Mouse (Mus musculus): ENCODE measurements around the gene Arid3b. TPM values are rescaled to one million over a fixed set of nuclear protein-coding genes. Genes with fewer than 3 reads are reported as not detected.

Arid3b gene
- polyA plus RNA-seq, 2 experiments = 7.8 to 8.5 TPM

DNA sequence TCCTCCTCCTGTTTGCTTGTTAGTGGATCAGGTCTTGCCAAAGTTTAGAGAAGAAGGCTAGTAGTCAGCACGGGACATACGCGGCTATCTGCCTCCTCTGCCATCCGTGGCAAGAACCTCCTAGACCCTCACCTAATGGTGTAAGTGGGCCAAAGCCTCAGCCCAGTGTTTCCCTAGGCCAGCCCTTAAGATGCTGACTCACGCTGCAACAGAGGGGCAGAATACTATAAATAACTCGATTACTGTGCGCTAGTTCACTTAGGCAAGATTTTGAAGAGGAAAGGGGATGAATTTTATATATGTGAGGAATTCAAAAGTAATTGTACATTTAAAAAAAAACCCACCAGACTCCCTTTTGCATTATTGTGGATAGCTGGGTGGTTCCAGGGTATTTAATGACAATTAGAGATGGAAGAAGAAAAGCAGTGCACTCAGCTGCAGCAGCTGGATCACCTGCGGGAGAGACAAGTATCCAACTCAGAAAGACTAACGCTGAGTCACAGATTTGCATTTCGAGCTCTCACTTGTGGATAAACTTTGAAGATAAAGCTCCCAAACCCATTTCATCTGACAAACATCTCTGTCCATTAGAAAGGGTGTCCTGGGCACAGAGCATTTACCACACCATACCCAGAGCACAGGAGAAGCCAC is 31.4 kb downstream of the Arid3b start:
- Histone ChIP-seq H3K27ac (peak overlapping the region; percentile 25), H3K9me3 (ENCODE audit: control insufficient read depth, low read length) (no peaks in the 10 kb centered on the region), H3K4me2 (ENCODE audit: low read depth) (no peak overlapping the region), H3K27me3 (ENCODE audit: control insufficient read depth, insufficient read depth, low read length) (no peaks in the 10 kb centered on the region), H3K4me3 (ENCODE audit: insufficient read depth in 1 of 2, low read depth in 2 of 2, low read length in 2 of 2) (no peak overlapping the region), H3K4me1 (replicated peaks; ENCODE audit: control insufficient read depth in 2 of 2, insufficient read depth in 2 of 2, low read length in 1 of 2) (peaks cover 31 to 51% of the 10 kb centered on the region in 2 experiments), H3K36me3 (replicated peaks; ENCODE audit: control insufficient read depth, insufficient read depth, low read depth) (no peaks in the 10 kb centered on the region; the same call in 1 of the 2 replicates), H3K9ac (replicated peaks) (no peak overlapping the region)
- WGBS (ENCODE audit: insufficient replicate concordance) = 28% methylated on average over 10 of the region's 10 CpGs
- DNase-seq (ENCODE audit: low read depth in 3 of 3, low spot score in 3 of 3) (no peak), ATAC-seq (ENCODE audit: insufficient read depth) (no peak)
- TF ChIP-seq EP300 (IDR thresholded peaks at IDR 0.05; ENCODE audit: low read depth) = no peak
- no peak for TF ChIP-seq CTCF (IDR thresholded peaks at IDR 0.05; ENCODE audit: low read depth)

DNA sequence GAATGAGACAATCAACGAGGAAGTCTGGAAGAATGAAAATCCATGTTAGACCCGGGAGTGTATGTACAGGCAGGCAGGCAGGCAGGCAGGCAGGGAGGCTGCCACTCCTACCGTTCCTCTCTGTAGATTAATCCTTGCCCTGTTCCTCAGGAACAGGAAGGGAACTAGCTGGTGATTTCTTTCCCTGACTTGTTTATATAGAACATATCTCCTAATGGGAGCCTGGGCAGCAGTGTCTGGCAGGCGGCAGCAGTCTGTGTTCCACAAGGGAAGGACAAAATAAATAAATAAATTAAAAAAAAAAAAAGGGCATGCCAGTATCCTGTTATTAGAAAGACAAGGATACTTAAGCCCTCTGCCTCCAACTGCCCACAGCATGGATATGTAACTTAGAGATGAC is 32.8 kb downstream of the Arid3b start:
- TF ChIP-seq EP300 (IDR thresholded peaks at IDR 0.05; ENCODE audit: low read depth) (no peak), CTCF (IDR thresholded peaks at IDR 0.05; ENCODE audit: low read depth) (no peak)
- Histone ChIP-seq H3K27me3 (ENCODE audit: control insufficient read depth, insufficient read depth, low read length) (no peaks in the 10 kb centered on the region), H3K9me3 (ENCODE audit: control insufficient read depth, low read length) (no peaks in the 10 kb centered on the region), H3K4me1 (replicated peaks; ENCODE audit: control insufficient read depth in 2 of 2, insufficient read depth in 2 of 2, low read length in 1 of 2) (peaks cover 31 to 56% of the 10 kb centered on the region in 2 experiments), H3K9ac (replicated peaks) (no peak overlapping the region), H3K4me3 (ENCODE audit: insufficient read depth in 1 of 2, low read depth in 2 of 2, low read length in 2 of 2) (no peak overlapping the region), H3K36me3 (replicated peaks; ENCODE audit: control insufficient read depth, insufficient read depth, low read depth) (no peaks in the 10 kb centered on the region), H3K27ac (no peak overlapping the region), H3K4me2 (ENCODE audit: low read depth) (no peak overlapping the region)
- no peak for ATAC-seq (ENCODE audit: insufficient read depth)
- no peak for DNase-seq (ENCODE audit: low read depth in 3 of 3, low spot score in 3 of 3)
- WGBS (ENCODE audit: insufficient replicate concordance) = 39% methylated on average over 4 of the region's 4 CpGs

DNA sequence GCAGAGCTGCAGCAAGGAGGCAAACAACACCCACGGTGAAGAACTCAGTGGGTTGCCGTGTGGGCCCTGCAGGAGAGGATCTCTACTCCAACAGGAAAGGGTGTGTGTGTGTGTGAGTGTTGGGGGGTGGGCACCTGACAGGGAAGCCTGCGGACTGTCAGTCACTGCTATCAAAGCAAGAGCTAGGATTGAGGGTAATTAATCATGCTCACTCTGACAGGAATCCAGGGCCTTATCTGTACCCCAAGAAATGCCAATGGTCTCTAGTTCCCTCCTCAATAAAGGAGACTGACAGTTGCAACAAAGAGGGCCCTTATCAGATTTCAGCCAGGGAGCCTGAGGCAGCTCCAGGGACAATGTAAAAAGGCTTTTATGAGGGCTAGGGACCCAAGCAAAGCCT is 33.5 kb downstream of the Arid3b start:
- no peaks in the 10 kb centered on the region for H3K9me3 ChIP-seq (ENCODE audit: control insufficient read depth, low read length)
- H3K27me3 ChIP-seq (ENCODE audit: control insufficient read depth, insufficient read depth, low read length) = no peaks in the 10 kb centered on the region
- no peak overlapping the region for H3K9ac ChIP-seq (replicated peaks)
- no peak overlapping the region for H3K4me3 ChIP-seq (ENCODE audit: insufficient read depth in 1 of 2, low read depth in 2 of 2, low read length in 2 of 2)
- WGBS (ENCODE audit: insufficient replicate concordance) = 7% methylated on average over 3 of the region's 3 CpGs
- no peak overlapping the region for H3K27ac ChIP-seq
- no peak for ATAC-seq (ENCODE audit: insufficient read depth)
- H3K36me3 ChIP-seq (replicated peaks; ENCODE audit: control insufficient read depth, insufficient read depth, low read depth) = no peaks in the 10 kb centered on the region
- no peak for DNase-seq (ENCODE audit: low read depth in 3 of 3, low spot score in 3 of 3)
- no peak overlapping the region for H3K4me2 ChIP-seq (ENCODE audit: low read depth)
- H3K4me1 ChIP-seq (replicated peaks; ENCODE audit: control insufficient read depth in 2 of 2, insufficient read depth in 2 of 2, low read length in 1 of 2) = peaks cover 31 to 56% of the 10 kb centered on the region in 2 experiments
- TF ChIP-seq EP300 (IDR thresholded peaks at IDR 0.05; ENCODE audit: low read depth) = no peak
- TF ChIP-seq CTCF (IDR thresholded peaks at IDR 0.05; ENCODE audit: low read depth) = no peak

DNA sequence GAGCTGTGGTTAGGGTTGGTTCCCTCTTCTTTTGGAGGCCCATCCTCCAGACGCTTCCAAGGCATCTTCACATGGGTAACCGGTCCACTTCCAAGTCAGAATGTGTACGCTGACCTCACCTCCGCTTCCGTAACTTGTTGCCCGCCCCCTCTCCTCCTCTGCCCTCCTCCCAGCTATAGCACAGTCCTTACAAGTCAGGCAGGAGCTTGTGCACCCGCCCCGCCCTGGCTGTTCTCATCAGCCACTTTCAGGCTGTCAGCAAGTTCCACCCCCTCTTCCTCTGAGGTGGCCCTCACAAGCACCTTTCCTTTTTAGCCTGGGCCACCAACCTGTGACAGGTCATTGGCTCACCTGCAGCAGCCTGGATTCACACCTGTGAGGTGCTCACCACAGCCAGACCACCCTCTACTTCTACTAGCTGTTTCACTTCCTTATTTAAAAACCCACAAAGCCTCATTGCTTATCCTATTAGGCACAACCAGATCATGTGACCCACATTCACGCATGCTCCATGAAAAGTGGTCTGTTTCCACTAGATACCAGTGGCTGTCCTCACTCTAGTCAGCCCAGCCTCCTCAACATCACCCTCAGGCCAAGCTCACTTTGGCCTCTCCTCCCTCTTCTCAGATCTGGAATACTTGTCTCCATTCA is 36.1 kb downstream of the Arid3b start:
- Histone ChIP-seq H3K9me3 (ENCODE audit: control insufficient read depth, low read length) (no peaks in the 10 kb centered on the region), H3K4me2 (ENCODE audit: low read depth) (peak overlapping the region; percentile 37), H3K9ac (replicated peaks) (peak overlapping the region; percentile 18; the same call in 1 of the 2 replicates), H3K4me1 (replicated peaks; ENCODE audit: control insufficient read depth in 2 of 2, insufficient read depth in 2 of 2, low read length in 1 of 2) (peaks cover 13 to 35% of the 10 kb centered on the region in 2 experiments), H3K27ac (no peak overlapping the region; the same call in 1 of the 2 replicates), H3K36me3 (replicated peaks; ENCODE audit: control insufficient read depth, insufficient read depth, low read depth) (peaks cover 16% of the 10 kb centered on the region), H3K4me3 (ENCODE audit: insufficient read depth in 1 of 2, low read depth in 2 of 2, low read length in 2 of 2) (no peak overlapping the region), H3K27me3 (ENCODE audit: control insufficient read depth, insufficient read depth, low read length) (no peaks in the 10 kb centered on the region)
- 48% methylated on average over 9 of the region's 9 CpGs for WGBS (ENCODE audit: insufficient replicate concordance)
- TF ChIP-seq EP300 (IDR thresholded peaks at IDR 0.05; ENCODE audit: low read depth) = no peak
- TF ChIP-seq CTCF (IDR thresholded peaks at IDR 0.05; ENCODE audit: low read depth) = no peak
- DNase-seq (ENCODE audit: low read depth in 3 of 3, low spot score in 3 of 3) (peak in 1 of 3 experiments; percentile 30), ATAC-seq (ENCODE audit: insufficient read depth) (peak; percentile 80)

DNA sequence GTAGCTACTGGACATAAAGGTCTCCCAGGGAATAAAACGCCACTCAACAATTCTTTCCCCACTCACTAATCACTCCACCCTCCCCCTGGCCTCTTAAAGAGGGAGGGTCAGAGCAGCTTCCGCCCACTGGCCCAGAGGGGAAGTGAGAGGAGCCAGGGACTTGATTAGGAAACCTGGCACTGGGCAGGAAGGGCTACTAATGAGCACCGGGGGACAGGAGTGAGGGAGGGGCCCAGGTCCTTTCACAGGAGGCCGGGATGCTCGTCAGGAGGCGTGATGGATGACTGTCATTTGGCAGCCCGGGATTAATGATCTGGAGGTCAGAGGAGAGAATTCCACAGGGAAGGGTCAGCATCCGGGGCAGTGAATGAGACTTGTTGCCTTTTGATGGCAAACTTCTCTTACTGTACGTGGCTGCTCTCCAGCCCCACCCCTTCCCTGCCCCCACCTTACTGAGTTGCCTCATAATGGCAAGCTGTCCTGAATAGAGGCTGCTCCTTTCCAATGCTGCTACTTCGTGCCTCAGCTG is 37.8 kb downstream of the Arid3b start:
- no peak for TF ChIP-seq CTCF (IDR thresholded peaks at IDR 0.05; ENCODE audit: low read depth)
- no peak for TF ChIP-seq EP300 (IDR thresholded peaks at IDR 0.05; ENCODE audit: low read depth)
- ATAC-seq (ENCODE audit: insufficient read depth) (no peak), DNase-seq (ENCODE audit: low read depth in 3 of 3, low spot score in 3 of 3) (no peak)
- Histone ChIP-seq H3K9ac (replicated peaks) (no peak overlapping the region), H3K27ac (no peak overlapping the region), H3K36me3 (replicated peaks; ENCODE audit: control insufficient read depth, insufficient read depth, low read depth) (peaks cover 26% of the 10 kb centered on the region), H3K9me3 (ENCODE audit: control insufficient read depth, low read length) (no peaks in the 10 kb centered on the region), H3K27me3 (ENCODE audit: control insufficient read depth, insufficient read depth, low read length) (no peaks in the 10 kb centered on the region), H3K4me2 (ENCODE audit: low read depth) (no peak overlapping the region), H3K4me3 (ENCODE audit: insufficient read depth in 1 of 2, low read depth in 2 of 2, low read length in 2 of 2) (no peak overlapping the region), H3K4me1 (replicated peaks; ENCODE audit: control insufficient read depth in 2 of 2, insufficient read depth in 2 of 2, low read length in 1 of 2) (peaks cover 6 to 26% of the 10 kb centered on the region in 2 experiments)
- WGBS (ENCODE audit: insufficient replicate concordance) = 53% methylated on average over 10 of the region's 10 CpGs

All from liver, embryonic 14.5 days (tissue).